Mouse (Mus musculus) skeletal muscle tissue, adult 2 months (tissue): ENCODE data around the gene Srgap3.
A peak's percentile ranks its signal among the peaks of the same experiment; 100 is the strongest.

ENCODE experiments used
- DNase-seq: peaks from one replicate; pipeline ENCODE4 v3.0.0-alpha.2; 2012; ENCODE audit warnings: low read depth, low spot score

Srgap3 gene

GRCm38 (mm10) chr6:112818403-112818901, 128.6 kb downstream of the Srgap3 start:
- no peak for DNase-seq

GRCm38 (mm10) chr6:112815604-112816003, 131.5 kb downstream of the Srgap3 start:
- no peak for DNase-seq

- DNase-seq, result no peak
These were observed 132.5 kb downstream of the Srgap3 start for GRCm38 (mm10) chr6:112814525-112815086.

GRCm38 (mm10) chr6:112812884-112813283, 134.2 kb downstream of the Srgap3 start:
- no peak for DNase-seq

GRCm38 (mm10) chr6:112810521-112810830, 136.6 kb downstream of the Srgap3 start:
- no peak for DNase-seq

GRCm38 (mm10) chr6:112809658-112810520, 137.2 kb downstream of the Srgap3 start:
- no peak for DNase-seq

- DNase-seq, result no peak
These were observed 138.3 kb downstream of the Srgap3 start for GRCm38 (mm10) chr6:112808738-112809137.

GRCm38 (mm10) chr6:112801917-112802316, 145.1 kb downstream of the Srgap3 start:
- no peak for DNase-seq

GRCm38 (mm10) chr6:112798378-112798777, 148.7 kb downstream of the Srgap3 start:
- no peak for DNase-seq

- DNase-seq, result peak; percentile 27
These were observed 150.5 kb downstream of the Srgap3 start for GRCm38 (mm10) chr6:112796607-112797006.

- no peak for DNase-seq
These were observed 153.2 kb downstream of the Srgap3 start for GRCm38 (mm10) chr6:112793887-112794286.

GRCm38 (mm10) chr6:112789901-112790300, 157.2 kb downstream of the Srgap3 start:
- no peak for DNase-seq

GRCm38 (mm10) chr6:112788617-112789016, 158.4 kb downstream of the Srgap3 start:
- no peak for DNase-seq

- no peak for DNase-seq
These were observed 158.9 kb downstream of the Srgap3 start for GRCm38 (mm10) chr6:112788174-112788573.

- no peak for DNase-seq
These were observed 165.5 kb downstream of the Srgap3 start for GRCm38 (mm10) chr6:112781409-112782093.

GRCm38 (mm10) chr6:112778211-112778610, 168.9 kb downstream of the Srgap3 start:
- DNase-seq, result no peak

GRCm38 (mm10) chr6:112776718-112777117, 170.3 kb downstream of the Srgap3 start:
- DNase-seq, result no peak

- no peak for DNase-seq
These were observed 173.3 kb downstream of the Srgap3 start for GRCm38 (mm10) chr6:112773754-112774153.

- DNase-seq, result no peak
These were observed 176.1 kb downstream of the Srgap3 start for GRCm38 (mm10) chr6:112770996-112771395.

GRCm38 (mm10) chr6:112758541-112758940, 188.5 kb downstream of the Srgap3 start:
- peak; percentile 12 for DNase-seq

GRCm38 (mm10) chr6:112756866-112757265, 190.2 kb downstream of the Srgap3 start:
- DNase-seq, result no peak

GRCm38 (mm10) chr6:112754994-112755393, 192.1 kb downstream of the Srgap3 start:
- DNase-seq, result no peak
